Mouse (Mus musculus) erythroblast, embryonic 14.5 days (primary cell): Measurements from ENCODE around the gene Slc25a39. TPM values are rescaled to one million over a fixed set of nuclear protein-coding genes. Genes with fewer than 3 reads are reported as not detected.
"Not testable (repeated sequence)": the region's sequence is repeated elsewhere in the genome, so short reads cannot be mapped to it uniquely, and the experiment has no call there.

Experiments used
- H3K27me3 ChIP-seq: 2 replicates; pipeline ENCODE4 v1.6.1; 2012; ENCODE audit warnings: inconsistent platforms; ENCODE audit not compliant: control insufficient read depth
- H3K36me3 ChIP-seq: 2 replicates; pipeline ENCODE4 v1.6.1; 2012; ENCODE audit warnings: mild to moderate bottlenecking, inconsistent platforms; ENCODE audit not compliant: control insufficient read depth
- H3K4me1 ChIP-seq: 2 replicates; pipeline ENCODE4 v1.6.1; 2012; ENCODE audit warnings: inconsistent platforms; ENCODE audit not compliant: control insufficient read depth
- H3K4me3 ChIP-seq: replicated peaks from 2 replicates; pipeline ENCODE3; 2012; ENCODE audit warnings: moderate library complexity, mild to moderate bottlenecking, inconsistent platforms
- H3K9me3 ChIP-seq: 2 replicates; pipeline ENCODE4 v1.6.1; 2012; ENCODE audit warnings: low read length, inconsistent platforms, mixed read lengths; ENCODE audit not compliant: control insufficient read depth
- GATA1 ChIP-seq: IDR thresholded peaks from 2 replicates; pipeline ENCODE4 v1.6.1; 2012; ENCODE audit warnings: low read length, inconsistent platforms, mixed read lengths
- TAL1 ChIP-seq: IDR thresholded peaks from 3 replicates; pipeline ENCODE4 v1.6.1; 2012; ENCODE audit warnings: low read length, inconsistent platforms, mixed read lengths
- polyA plus RNA-seq: library from polyadenylated mRNA; stranded (reverse); fragments of >175 nt; gene quantifications from 2 replicates; pipeline ENCODE4 v1.2.3, GENCODE M21; 2012

Gene Slc25a39
- polyA plus RNA-seq, 1 experiment, result 579 TPM

DNA sequence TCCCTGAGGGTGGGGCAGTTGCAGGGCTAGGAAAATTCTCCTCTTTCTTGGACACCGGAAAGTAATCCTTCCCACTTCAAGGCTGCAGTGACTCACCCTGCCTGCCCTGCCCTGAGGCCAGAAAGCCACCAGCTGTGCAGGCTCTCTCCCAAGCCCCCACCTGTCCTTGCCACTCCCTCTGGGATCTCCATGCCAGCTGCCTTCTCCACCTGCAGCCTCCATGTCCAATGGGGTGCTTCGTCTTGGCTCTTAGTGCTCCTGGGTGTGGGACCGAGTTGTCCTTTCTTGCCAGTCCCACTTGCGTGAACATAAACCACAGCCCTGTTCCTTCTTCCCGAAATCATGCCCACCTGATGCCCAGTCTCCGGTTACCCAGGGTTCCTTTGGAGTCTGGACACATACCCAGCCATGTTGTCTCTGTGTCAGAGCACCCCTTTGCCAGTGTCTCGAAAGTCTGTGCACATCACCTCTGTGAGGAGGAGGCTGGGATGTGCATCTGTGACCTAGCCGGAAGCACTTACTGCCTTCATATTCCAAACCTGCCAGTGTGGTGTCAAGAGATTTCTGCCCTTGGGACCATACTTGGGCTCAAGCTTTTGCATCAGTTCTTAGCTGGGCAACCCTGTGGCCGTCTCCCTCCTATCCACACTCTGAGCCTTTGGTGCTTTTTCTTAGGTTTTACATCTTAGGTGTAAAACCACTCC, 13.2 kb downstream of the Slc25a39 start:
- Histone ChIP-seq H3K27me3 (peaks cover 99% of the 10 kb centered on the region), H3K4me1 (peaks cover 47% of the 10 kb centered on the region), H3K36me3 (peaks cover 3% of the 10 kb centered on the region), H3K9me3 (peaks cover 8% of the 10 kb centered on the region), H3K4me3 (no peak overlapping the region)
- TF ChIP-seq GATA1 (no peak), TAL1 (no peak)

DNA sequence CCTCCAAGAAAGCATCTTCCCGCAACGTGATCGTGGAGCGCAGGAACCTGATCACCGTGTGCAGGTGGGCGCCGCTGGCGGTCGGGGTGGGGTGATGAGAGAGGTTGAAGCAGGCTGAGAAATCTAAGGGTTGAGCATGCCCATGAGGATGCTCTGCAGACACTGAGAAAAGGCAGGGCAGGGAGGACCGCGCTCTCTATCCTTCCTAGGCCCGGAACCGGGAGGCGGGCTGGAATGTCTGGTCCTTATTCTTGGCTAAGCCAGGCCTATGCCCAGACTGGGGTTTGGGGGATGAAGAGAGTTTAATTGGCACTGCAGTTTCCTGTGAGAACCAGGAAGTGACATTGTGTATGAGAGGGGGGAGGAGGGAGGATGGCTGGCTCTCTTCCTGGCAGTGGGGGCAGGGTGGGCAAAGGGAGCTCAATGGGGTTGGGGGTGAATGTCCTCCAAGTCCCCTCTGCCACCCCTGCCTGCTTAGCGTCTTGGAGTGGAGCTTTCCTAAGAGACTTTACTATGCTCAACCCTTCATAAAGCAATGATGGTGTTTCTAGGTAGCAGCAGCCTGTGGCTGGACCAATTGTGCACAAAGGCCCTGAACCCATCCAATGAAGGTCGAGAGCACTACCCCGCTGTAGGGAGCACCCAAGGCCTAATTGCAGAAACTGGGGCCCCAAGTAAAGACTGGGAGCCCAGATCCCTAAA, 13.9 kb downstream of the Slc25a39 start:
- TF ChIP-seq GATA1 (no peak), TAL1 (no peak)
- peaks cover 98% of the 10 kb centered on the region for H3K27me3 ChIP-seq
- peaks cover 45% of the 10 kb centered on the region for H3K4me1 ChIP-seq
- H3K36me3 ChIP-seq, result no peaks in the 10 kb centered on the region
- peak overlapping the region; percentile 54 for H3K4me3 ChIP-seq
- peaks cover under 1% of the 10 kb centered on the region; the same call in 1 of the 2 replicates for H3K9me3 ChIP-seq

DNA sequence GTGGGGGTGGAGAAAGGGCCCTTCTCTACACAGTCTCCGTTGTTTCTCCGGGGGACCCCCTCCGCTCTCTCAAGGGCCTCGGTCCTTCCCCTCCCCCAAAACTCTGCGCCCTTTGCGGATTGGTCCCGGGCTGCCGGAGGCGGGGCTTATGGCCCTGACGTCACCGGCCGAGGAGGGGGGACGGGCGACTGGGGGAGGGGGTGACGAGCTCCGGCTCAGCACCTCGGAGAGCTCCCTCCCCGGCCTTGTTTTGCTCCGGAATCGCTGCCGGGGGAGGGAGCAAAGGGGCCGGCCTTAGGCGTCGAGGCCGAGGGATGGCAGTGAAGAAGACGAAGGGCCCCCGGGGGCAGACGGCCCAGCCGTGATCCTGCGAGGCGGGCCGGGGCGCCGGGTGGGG, 14.5 kb downstream of the Slc25a39 start, which contains the start of gene Rundc3a:
TSS of gene Rundc3a (plus strand) at position 166 of the 397 bp plus-strand sequence.
- Histone ChIP-seq H3K9me3 (no peaks in the 10 kb centered on the region; the same call in 1 of the 2 replicates), H3K4me3 (peak within 1 kb of the TSS; percentile 54), H3K27me3 (peaks cover 94% of the 10 kb centered on the region), H3K36me3 (no peaks in the 10 kb centered on the region), H3K4me1 (peaks cover 44% of the 10 kb centered on the region)
- no peak for TF ChIP-seq GATA1
- TF ChIP-seq TAL1, result no peak

DNA sequence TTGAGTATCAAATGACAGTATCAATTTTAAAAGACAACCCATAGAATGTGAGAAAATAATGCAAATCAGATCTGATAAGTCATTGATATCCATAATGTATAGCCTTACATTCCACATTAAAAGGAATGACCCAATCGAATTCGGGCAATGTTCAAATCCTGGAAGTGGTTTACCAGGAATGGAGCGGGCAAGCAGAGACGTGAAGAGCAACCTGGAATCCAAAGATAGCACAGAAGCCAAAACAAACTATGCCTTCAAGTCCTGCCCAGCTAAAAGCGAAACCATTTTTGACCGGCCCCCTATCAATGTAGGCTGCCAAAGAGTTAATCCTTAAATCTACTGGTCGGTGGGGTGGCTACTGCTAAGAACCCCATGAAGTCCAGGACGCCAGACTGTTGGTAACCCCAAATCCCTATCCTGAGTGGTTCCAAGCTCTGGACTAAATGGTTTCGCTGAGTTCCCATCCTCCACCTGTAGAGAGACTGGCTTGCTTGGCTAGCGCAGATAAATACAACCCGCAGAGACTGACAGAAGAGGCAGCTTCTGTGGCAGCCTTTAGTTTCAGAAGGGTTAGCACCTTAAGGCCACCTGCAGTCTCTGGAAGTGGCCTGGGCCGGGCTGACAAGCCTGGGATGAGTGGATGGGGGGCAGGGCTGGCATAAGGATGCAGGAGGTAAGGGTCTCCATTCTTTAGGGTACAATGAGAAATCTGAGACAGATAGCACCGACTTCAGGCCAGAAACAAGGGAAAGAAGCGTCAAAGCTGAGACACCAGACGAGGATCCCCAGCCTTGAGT, 15.1 kb downstream of the Slc25a39 start:
- Histone ChIP-seq H3K36me3 (no peaks in the 10 kb centered on the region), H3K4me1 (peaks cover 45% of the 10 kb centered on the region), H3K4me3 (peak overlapping the region; percentile 54), H3K27me3 (peaks cover 94% of the 10 kb centered on the region), H3K9me3 (no peaks in the 10 kb centered on the region; the same call in 1 of the 2 replicates)
- no peak for TF ChIP-seq GATA1

DNA sequence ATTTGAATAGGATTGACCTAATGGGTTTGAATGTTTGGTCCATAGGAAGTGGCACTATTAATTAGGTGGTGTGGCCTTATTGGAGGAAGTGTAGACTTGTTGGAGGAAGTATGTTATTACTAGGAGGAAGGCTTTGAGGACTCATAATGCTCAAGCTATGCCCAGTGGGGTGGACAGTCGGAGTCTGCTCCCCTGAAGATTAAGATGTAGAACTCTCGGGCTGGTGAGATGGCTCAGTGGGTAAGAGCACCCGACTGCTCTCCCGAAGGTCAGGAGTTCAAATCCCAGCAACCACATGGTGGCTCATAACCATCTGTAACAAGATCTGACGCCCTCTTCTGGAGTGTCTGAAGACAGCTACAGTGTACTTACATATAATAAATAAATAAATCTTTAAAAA, 18.3 kb downstream of the Slc25a39 start:
- H3K36me3 ChIP-seq, H3K9me3 ChIP-seq, H3K4me3 ChIP-seq: not testable (repeated sequence)
- H3K4me1 ChIP-seq, result peaks cover 53% of the 10 kb centered on the region
- H3K27me3 ChIP-seq, result peaks cover 93% of the 10 kb centered on the region

DNA sequence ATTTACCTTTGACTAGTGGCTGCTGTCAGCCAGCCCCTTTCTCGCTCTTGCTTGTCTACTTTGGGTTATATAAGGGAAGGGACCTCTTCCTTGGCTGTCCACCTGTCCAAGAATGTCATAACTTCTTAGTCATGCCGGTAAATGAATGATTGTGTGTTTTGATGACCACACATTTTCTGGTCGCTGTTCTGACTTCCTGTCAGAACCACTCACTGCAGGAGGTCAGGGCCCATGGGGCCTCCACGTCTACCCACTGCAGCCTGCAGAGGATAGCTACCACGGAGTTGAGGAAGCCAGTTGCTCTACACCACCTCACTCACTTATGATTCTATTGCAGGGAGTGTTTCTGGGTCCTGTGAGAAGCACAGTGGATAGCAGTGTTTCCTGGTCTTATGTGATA, 21.6 kb downstream of the Slc25a39 start:
- Histone ChIP-seq H3K36me3 (peaks cover 5% of the 10 kb centered on the region), H3K9me3 (no peaks in the 10 kb centered on the region), H3K4me3 (no peak overlapping the region), H3K27me3 (peaks cover 85% of the 10 kb centered on the region), H3K4me1 (peaks cover 64% of the 10 kb centered on the region)
- TF ChIP-seq GATA1 (no peak), TAL1 (no peak)

DNA sequence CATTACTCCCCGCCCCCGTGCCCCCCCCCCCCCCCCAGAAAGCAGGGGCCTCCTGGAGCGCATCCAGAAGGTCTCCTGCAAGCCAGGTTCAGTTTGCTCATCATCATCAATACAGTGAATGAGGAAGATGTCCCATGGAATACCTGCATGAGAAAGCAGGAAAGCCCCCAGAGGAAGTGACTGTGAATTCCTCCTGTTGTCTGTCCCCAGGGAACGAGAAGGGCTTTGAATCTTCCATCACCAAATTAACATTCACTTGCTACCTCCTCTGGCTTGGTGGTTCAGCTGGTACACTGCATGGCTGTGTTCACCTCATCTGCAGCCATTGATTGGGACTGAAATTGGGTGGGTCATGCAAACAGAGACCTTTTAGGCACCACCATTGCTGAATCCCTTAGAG, 22.7 kb downstream of the Slc25a39 start:
- peaks cover 5% of the 10 kb centered on the region for H3K36me3 ChIP-seq
- peaks cover 70% of the 10 kb centered on the region for H3K4me1 ChIP-seq
- TF ChIP-seq GATA1 (no peak), TAL1 (no peak)
- H3K4me3 ChIP-seq, result no peak overlapping the region
- no peaks in the 10 kb centered on the region for H3K9me3 ChIP-seq
- peaks cover 74% of the 10 kb centered on the region for H3K27me3 ChIP-seq

DNA sequence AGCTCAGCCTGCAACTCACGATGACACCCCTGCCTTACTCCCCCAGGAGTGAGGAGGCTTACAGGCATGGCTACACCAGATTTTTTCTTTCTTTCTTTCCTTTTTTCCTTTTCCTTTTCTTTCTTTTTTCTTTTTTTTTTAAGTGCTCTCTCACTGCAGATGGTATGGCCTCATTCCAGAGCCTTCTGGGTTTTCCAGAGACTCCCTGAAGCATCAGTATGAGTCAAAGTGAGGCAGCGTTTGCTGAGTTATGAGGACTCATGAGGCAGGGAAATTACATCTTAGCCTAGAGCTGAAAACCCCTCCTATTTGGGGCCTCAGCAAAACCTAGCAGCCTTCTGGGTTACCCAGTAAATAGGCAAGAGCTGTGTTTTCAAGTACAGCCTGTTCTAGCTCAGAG, 23.3 kb downstream of the Slc25a39 start:
- Histone ChIP-seq H3K9me3 (peaks cover under 1% of the 10 kb centered on the region; the same call in 1 of the 2 replicates), H3K36me3 (peaks cover 6% of the 10 kb centered on the region), H3K4me1 (peaks cover 72% of the 10 kb centered on the region), H3K4me3 (no peak overlapping the region), H3K27me3 (peaks cover 69% of the 10 kb centered on the region)
- no peak for TF ChIP-seq TAL1
- no peak for TF ChIP-seq GATA1
